Mouse (Mus musculus) kidney, adult 2 months (tissue): Measurements from ENCODE around the gene Ikbke.

Source experiments
- CTCF ChIP-seq: fragments of 200-500 bp; conservative IDR thresholded peaks from 2 replicates; pipeline ENCODE4 v1.5.1; 2011; ENCODE audit warnings: low read depth, mild to moderate bottlenecking, control low read depth, low read length, moderate library complexity, mixed read lengths; ENCODE audit not compliant: insufficient read depth, insufficient read length
- POLR2A ChIP-seq: fragments of 200-500 bp; IDR thresholded peaks from one replicate; pipeline ENCODE4 v1.6.1; 2011; ENCODE audit warnings: low read depth, low read length, control low read depth

DNA sequence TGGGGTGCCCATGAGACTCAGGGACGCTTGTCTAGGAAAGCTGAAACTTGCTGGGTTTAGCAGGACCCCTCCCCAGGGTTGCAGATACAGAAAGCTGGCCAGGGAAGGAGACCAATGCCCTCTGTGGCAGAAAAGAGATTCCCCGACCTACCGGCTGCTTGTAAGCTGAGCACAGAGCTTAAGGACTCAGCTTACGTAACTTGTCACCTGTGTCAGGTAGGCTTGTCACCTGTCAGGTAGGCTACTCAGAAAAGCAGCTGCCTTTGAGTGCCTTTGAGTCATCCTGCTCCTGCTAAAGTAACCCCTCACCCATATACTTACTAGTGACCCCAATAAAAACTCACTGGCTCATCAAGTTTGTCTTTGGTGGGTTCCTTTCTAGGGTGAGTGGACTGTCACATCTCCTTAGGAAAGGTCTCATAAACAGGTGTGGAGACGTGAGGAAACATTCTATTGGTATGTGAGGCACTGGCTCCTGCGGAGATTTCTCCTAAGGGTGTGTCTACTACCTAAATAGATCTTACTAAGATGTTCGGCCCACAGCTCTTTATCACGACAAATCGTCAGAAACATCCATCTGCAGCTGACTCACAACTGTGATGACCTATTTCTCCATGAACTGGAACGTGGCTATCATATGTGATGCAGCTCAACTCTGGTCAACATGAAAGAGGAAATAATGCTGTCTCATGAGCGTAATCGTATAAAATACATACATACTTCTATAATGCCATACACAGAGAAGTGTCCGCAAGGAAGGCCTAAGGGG lies 57.4 kb downstream of the Ikbke start:
- no peak for TF ChIP-seq POLR2A
- TF ChIP-seq CTCF = no peak
